Mouse (Mus musculus): ENCODE measurements around the gene U2af1.

DNA sequence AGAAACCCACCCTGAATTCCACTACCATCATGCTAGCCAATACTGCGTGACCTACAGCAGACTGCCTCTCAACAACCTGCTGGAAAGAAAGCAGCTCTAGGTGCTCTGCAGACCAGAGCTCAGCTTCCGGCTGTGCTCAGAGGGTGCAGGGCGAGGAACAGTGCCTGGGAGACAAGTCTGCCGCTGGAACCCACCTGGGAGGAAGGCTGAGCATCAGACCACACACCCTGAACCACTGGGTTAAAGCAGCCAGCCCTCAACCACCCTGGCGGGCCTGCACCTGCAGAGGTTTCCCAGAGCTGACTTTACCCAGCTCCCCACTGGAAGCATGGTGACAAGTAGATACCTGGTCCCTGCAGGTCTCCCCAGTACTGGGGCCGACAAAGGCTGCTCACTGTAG lies 5.4 kb downstream of the U2af1 start:
- no peak for TF ChIP-seq CTCF (IDR thresholded peaks at IDR 0.05; ENCODE audit: borderline replicate concordance, control insufficient read depth, extremely low read depth, insufficient read depth, low read length, poor library complexity)
- TF ChIP-seq POLR2A (IDR thresholded peaks at IDR 0.05; ENCODE audit: control insufficient read depth, extremely low read depth, insufficient read depth, low read length, poor library complexity), result no peak

Measured in thymus, adult 2 months (tissue).